Mouse (Mus musculus) common myeloid progenitor, adult 5-6 weeks (primary cell): ENCODE measurements at regions not wholly inside any gene's neighbourhood (a gene's known extent, or its start where the extent isn't known, plus 50 kb on each side); places are given as distances from the start of the nearest gene placed in this dataset.
"Not testable (repeated sequence)": the region's sequence is repeated elsewhere in the genome, so short reads cannot be mapped to it uniquely, and the experiment has no call there.

ENCODE experiments used
- ATAC-seq: replicated peaks from 2 replicates; pipeline ENCODE4 v1.8.0; 2016; ENCODE audit warnings: low read depth, mild to moderate bottlenecking, moderate TSS enrichment, inconsistent platforms; ENCODE audit not compliant: poor library complexity, severe bottlenecking

- no peak for ATAC-seq
Measured at GRCm38 (mm10) chr1:176511467-176511866, 236.4 kb upstream of the Pld5 start.

- ATAC-seq: no peak
Measured at GRCm38 (mm10) chr1:176505441-176505840, 230.3 kb upstream of the Pld5 start.

GRCm38 (mm10) chr1:176504731-176505130 is 229.6 kb upstream of the Pld5 start:
- ATAC-seq: not testable (repeated sequence)

- no peak for ATAC-seq
Measured at GRCm38 (mm10) chr1:176499010-176499650, 224.0 kb upstream of the Pld5 start.

GRCm38 (mm10) chr1:176468560-176468959 is 193.4 kb upstream of the Pld5 start:
- ATAC-seq: no peak

GRCm38 (mm10) chr1:176462125-176462524 is 187.0 kb upstream of the Pld5 start:
- ATAC-seq: no peak

- ATAC-seq: no peak
Measured at GRCm38 (mm10) chr1:176446735-176447134, 171.6 kb upstream of the Pld5 start.

GRCm38 (mm10) chr1:176443712-176444111 is 168.6 kb upstream of the Pld5 start:
- no peak for ATAC-seq

- no peak for ATAC-seq
Measured at GRCm38 (mm10) chr1:176440254-176440653, 165.1 kb upstream of the Pld5 start.

- ATAC-seq: no peak
Measured at GRCm38 (mm10) chr1:176427835-176428234, 152.7 kb upstream of the Pld5 start.

GRCm38 (mm10) chr1:176427046-176427445 is 151.9 kb upstream of the Pld5 start:
- no peak for ATAC-seq

GRCm38 (mm10) chr1:176417251-176417650 is 142.1 kb upstream of the Pld5 start:
- ATAC-seq: no peak

GRCm38 (mm10) chr1:176404128-176404527 is 129.0 kb upstream of the Pld5 start:
- no peak for ATAC-seq

GRCm38 (mm10) chr1:176379645-176380044 is 104.5 kb upstream of the Pld5 start:
- ATAC-seq: no peak

GRCm38 (mm10) chr1:176366900-176367299 is 91.8 kb upstream of the Pld5 start:
- no peak for ATAC-seq

- ATAC-seq: no peak
Measured at GRCm38 (mm10) chr1:176360957-176361356, 85.8 kb upstream of the Pld5 start.

- no peak for ATAC-seq
Measured at GRCm38 (mm10) chr1:176359992-176360724, 85.0 kb upstream of the Pld5 start.

GRCm38 (mm10) chr1:176355342-176355741 is 80.2 kb upstream of the Pld5 start:
- ATAC-seq: no peak

GRCm38 (mm10) chr1:176354898-176355297 is 79.8 kb upstream of the Pld5 start:
- no peak for ATAC-seq

- ATAC-seq: no peak
Measured at GRCm38 (mm10) chr1:176352706-176353105, 77.6 kb upstream of the Pld5 start.

- no peak for ATAC-seq
Measured at GRCm38 (mm10) chr1:176349909-176350495, 74.9 kb upstream of the Pld5 start.
